Mouse (Mus musculus) ES-E14 (cell line): ENCODE measurements around the gene Iqcf5. TPM values are rescaled to one million over a fixed set of nuclear protein-coding genes. Genes with fewer than 3 reads are reported as not detected.

ENCODE experiments used
- DNase-seq: peaks from one replicate; pipeline ENCODE4 v3.0.0-alpha.2; 2013; ENCODE audit warnings: low read depth, low spot score
- H3K27ac ChIP-seq: 2 replicates; pipeline ENCODE4 v1.5.1; 2012; ENCODE audit warnings: low read depth, mild to moderate bottlenecking, low read length, moderate library complexity, mixed read lengths; ENCODE audit not compliant: poor library complexity, insufficient read depth, severe bottlenecking
- H3K36me3 ChIP-seq: 2 replicates; pipeline ENCODE4 v1.6.1; 2012; ENCODE audit warnings: mild to moderate bottlenecking, low read length, moderate library complexity, mixed read lengths; ENCODE audit not compliant: control insufficient read depth, poor library complexity, insufficient read depth, severe bottlenecking
- H3K4me1 ChIP-seq, 2 experiments: fragments of 150-350 bp in 1 of 2; sonication (generic) in 1 of 2; 2 replicates each; pipeline ENCODE4 v1.6.1; 2012; ENCODE audit warnings: low read length in 2 of 2, mild to moderate bottlenecking in 1 of 2, mixed read lengths in 1 of 2; ENCODE audit not compliant: control insufficient read depth in 2 of 2, insufficient read depth in 2 of 2, poor library complexity in 1 of 2
- H3K4me3 ChIP-seq, 2 experiments: fragments of 150-350 bp in 1 of 2; sonication (generic) in 1 of 2; 2 replicates each; pipeline ENCODE4 v1.5.1; 2012; ENCODE audit warnings: low read length in 2 of 2, low read depth in 1 of 2, mild to moderate bottlenecking in 1 of 2, mixed read lengths in 1 of 2; ENCODE audit not compliant: insufficient read depth in 1 of 2, poor library complexity in 1 of 2, severe bottlenecking in 1 of 2
- H3K9ac ChIP-seq: 2 replicates; pipeline ENCODE4 v1.6.1; 2012; ENCODE audit warnings: low read depth, mild to moderate bottlenecking, low read length, mixed read lengths; ENCODE audit not compliant: poor library complexity, insufficient read depth, severe bottlenecking
- H3K9me3 ChIP-seq: fragments of 150-350 bp; sonication (generic); 2 replicates; pipeline ENCODE4 v1.6.1; 2012; ENCODE audit warnings: low read depth, mild to moderate bottlenecking, low read length; ENCODE audit not compliant: control insufficient read depth, insufficient read depth
- CHD2 ChIP-seq: IDR thresholded peaks from 2 replicates; pipeline ENCODE4 v1.6.1; 2014; ENCODE audit warnings: mild to moderate bottlenecking, low read depth, low read length, inconsistent platforms
- HCFC1 ChIP-seq: IDR thresholded peaks from 2 replicates; pipeline ENCODE4 v1.6.1; 2012; ENCODE audit warnings: low read length, inconsistent platforms, borderline replicate concordance; ENCODE audit not compliant: insufficient read depth
- MAFK ChIP-seq: IDR thresholded peaks from 2 replicates; pipeline ENCODE4 v1.6.1; 2014; ENCODE audit warnings: mild to moderate bottlenecking, low read depth, low read length, inconsistent platforms; ENCODE audit not compliant: insufficient read depth
- ZC3H11A ChIP-seq: IDR thresholded peaks from 2 replicates; pipeline ENCODE4 v1.6.1; 2012; ENCODE audit warnings: low read depth, mild to moderate bottlenecking, inconsistent platforms, low read length, borderline replicate concordance
- ZNF384 ChIP-seq: IDR thresholded peaks from 2 replicates; pipeline ENCODE4 v1.6.1; 2012; ENCODE audit warnings: low read depth, low read length, inconsistent platforms
- in situ Hi-C, 2 experiments: fragments of 600-800 bp; cut with MboI; formaldehyde crosslinking; loops; one replicate each; pipeline ENCODE4 v1.15.1; 2025; ENCODE audit warnings: low sequenced_read_pairs in 2 of 2, inconsistent platforms in 1 of 2; ENCODE audit not compliant: unreplicated experiment in 2 of 2
- total RNA-seq: library from RNA; depleted of rRNA; stranded (reverse); fragments of 300-350 nt; gene quantifications from 2 replicates; pipeline ENCODE4 v1.2.3, GENCODE M21; 2012; rRNA removed

Iqcf5 gene
- total RNA-seq, 1 experiment: 0.89 TPM

DNA sequence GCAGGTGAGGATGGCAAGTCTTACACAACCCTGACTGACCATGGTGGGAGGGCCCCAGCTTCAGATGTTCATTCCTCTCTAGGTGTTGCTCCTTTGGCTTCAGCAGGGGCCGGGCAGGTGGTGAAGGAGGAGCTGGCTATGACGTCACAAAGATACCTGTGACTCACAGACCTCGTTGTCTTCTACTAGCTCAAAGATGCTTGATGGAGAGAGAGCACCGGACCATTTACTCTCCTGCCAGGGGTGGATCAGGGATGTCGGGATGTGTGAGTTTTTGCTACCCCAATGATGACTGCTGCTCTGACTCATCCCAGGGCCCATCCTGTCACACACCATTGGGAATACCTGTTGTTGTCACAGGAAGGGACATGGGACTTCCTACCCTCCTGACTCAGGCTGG, 47.2 kb downstream of the Iqcf5 start, which contains the start of gene Iqcf3:
Gene Iqcf3, minus strand, starts transcription at position 101 of the 400 bp plus-strand sequence.
- H3K9ac ChIP-seq: no peak within 1 kb of the TSS
- in situ Hi-C loops: no loop called here
- peaks cover 3 to 4% of the 10 kb centered on the region in 2 experiments; a peak in 1 of 4 replicates for H3K4me1 ChIP-seq
- H3K4me3 ChIP-seq: no peak within 1 kb of the TSS
- no peaks in the 10 kb centered on the region for H3K36me3 ChIP-seq
- DNase-seq: no peak
- H3K9me3 ChIP-seq: no peaks in the 10 kb centered on the region
- no peak within 1 kb of the TSS for H3K27ac ChIP-seq
- TF ChIP-seq MAFK: no peak
- TF ChIP-seq HCFC1: no peak
- TF ChIP-seq ZNF384: no peak

DNA sequence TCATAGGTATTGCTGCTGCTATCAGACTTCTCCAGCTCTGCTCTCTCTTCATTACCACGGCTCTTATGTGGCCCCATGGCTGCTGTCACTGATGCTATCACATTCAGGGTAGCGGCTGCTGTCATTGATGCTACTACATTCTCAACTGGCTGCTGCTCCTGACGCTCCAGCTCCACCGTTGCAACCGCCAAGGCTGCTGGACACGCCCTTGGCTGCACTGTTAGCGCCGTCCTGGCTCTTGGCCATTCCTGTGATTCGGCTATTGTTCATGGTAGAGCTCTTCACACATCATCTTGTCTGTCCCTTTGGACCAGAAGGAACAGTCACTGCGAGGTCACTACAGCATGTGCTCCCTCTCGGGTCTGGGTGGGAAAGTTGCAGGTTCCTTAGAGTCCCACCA, 47.9 kb downstream of the Iqcf5 start:
- H3K9me3 ChIP-seq: no peaks in the 10 kb centered on the region
- TF ChIP-seq CHD2: no peak
- no peak for TF ChIP-seq MAFK
- TF ChIP-seq ZNF384: no peak
- no peak for TF ChIP-seq ZC3H11A
- no peak for TF ChIP-seq HCFC1
- DNase-seq: no peak
- no peak overlapping the region for H3K9ac ChIP-seq
- no peak overlapping the region for H3K4me3 ChIP-seq
- no peak overlapping the region for H3K27ac ChIP-seq
- no peaks in the 10 kb centered on the region for H3K36me3 ChIP-seq
- in situ Hi-C loops: no loop called here
- peaks cover 3 to 4% of the 10 kb centered on the region in 2 experiments; a peak in 1 of 4 replicates for H3K4me1 ChIP-seq

DNA sequence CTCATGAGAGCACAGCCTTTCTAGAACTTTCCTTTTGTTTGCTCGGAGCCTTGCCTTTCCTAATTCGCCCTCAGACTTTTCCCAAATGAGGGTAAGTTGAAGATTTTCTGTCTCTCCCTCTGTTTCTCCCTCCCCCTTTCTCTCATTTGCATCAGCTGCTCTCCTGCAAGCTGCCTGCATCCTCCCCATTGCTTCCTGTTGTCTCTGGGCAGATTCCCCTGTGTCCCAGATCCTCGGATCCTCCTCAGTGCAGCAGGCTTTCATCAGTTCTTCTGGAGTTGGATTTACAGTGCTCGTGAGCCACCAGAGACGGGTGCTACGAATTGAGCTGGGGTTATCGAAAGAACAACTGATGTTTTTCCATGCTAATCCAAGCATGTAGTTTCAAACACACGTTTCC, 49.7 kb downstream of the Iqcf5 start:
- in situ Hi-C loops: no loop called here
- H3K27ac ChIP-seq: no peak overlapping the region
- no peak overlapping the region for H3K4me3 ChIP-seq
- H3K4me1 ChIP-seq: peaks cover 3 to 4% of the 10 kb centered on the region in 2 experiments; a peak in 1 of 4 replicates
- DNase-seq: no peak
- no peaks in the 10 kb centered on the region for H3K36me3 ChIP-seq
- H3K9me3 ChIP-seq: no peaks in the 10 kb centered on the region
- TF ChIP-seq ZNF384 (no peak), CHD2 (no peak), HCFC1 (no peak), ZC3H11A (no peak), MAFK (no peak)
- H3K9ac ChIP-seq: no peak overlapping the region

Other genes starting within 250 kb of the Iqcf5 start
- gene Poc1a, start 233.5 kb upstream of the Iqcf5 start, total RNA-seq: 19.3 and 21.2 TPM in 2 replicates
- 4.5 and 5.1 TPM in 2 replicates for gene Dusp7, start 145.9 kb upstream of the Iqcf5 start, total RNA-seq
- 43.7 and 61.2 TPM in 2 replicates for gene Rpl29, start 85.1 kb upstream of the Iqcf5 start, total RNA-seq
- 28.8 and 40.3 TPM in 2 replicates for gene Acy1, start 76.3 kb upstream of the Iqcf5 start, total RNA-seq
- gene Abhd14b, start 67.1 kb upstream of the Iqcf5 start, total RNA-seq: 1.9 and 4.2 TPM in 2 replicates
- 23.0 and 55.6 TPM in 2 replicates for gene Abhd14a, start 66.9 kb upstream of the Iqcf5 start, total RNA-seq
- gene Pcbp4, start 61.3 kb upstream of the Iqcf5 start, total RNA-seq: 140 and 176 TPM in 2 replicates
- gene Gpr62, start 48.6 kb upstream of the Iqcf5 start, total RNA-seq: 0.22 and 0.58 TPM in 2 replicates
- 187 and 223 TPM in 2 replicates for gene Rrp9, start 38.6 kb upstream of the Iqcf5 start, total RNA-seq
- 2.2 and 6.0 TPM in 2 replicates for gene Parp3, start 37.6 kb upstream of the Iqcf5 start, total RNA-seq
- 1.7 TPM in 1 of 2 replicates, not detected in the other for gene Iqcf1, start 14.6 kb upstream of the Iqcf5 start, total RNA-seq
- not detected in 2 replicates for gene Iqcf3, start 47.1 kb downstream of the Iqcf5 start, total RNA-seq
- not detected in 2 replicates for gene Iqcf4, start 56.4 kb downstream of the Iqcf5 start, total RNA-seq
- 0.53 TPM in 1 of 2 replicates, not detected in the other for gene Iqcf6, start 112.0 kb downstream of the Iqcf5 start, total RNA-seq
- 0.95 and 1.7 TPM in 2 replicates for gene Grm2, start 141.5 kb downstream of the Iqcf5 start, total RNA-seq
- gene Tex264, start 171.4 kb downstream of the Iqcf5 start, total RNA-seq: 65.9 and 70.5 TPM in 2 replicates